Mouse (Mus musculus) neural tube, embryonic 14.5 days (tissue): ENCODE data around the gene Endov. TPM values are rescaled to one million over a fixed set of nuclear protein-coding genes. Genes with fewer than 3 reads are reported as not detected.
A peak's percentile ranks its signal among the peaks of the same experiment; 100 is the strongest.

ENCODE experiments used
- ATAC-seq: fragments of 200-750 bp; cut with Nextera tagmentation; 2 replicates; pipeline ENCODE4 v1.8.0; 2017; ENCODE audit warnings: low read depth, mild to moderate bottlenecking, moderate TSS enrichment, moderate library complexity
- H3K27ac ChIP-seq: fragments of 300-500 bp; sonication (generic); 2 replicates; pipeline ENCODE4 v1.5.1; 2014; ENCODE audit warnings: low read depth, mild to moderate bottlenecking, control low read depth, low read length, moderate library complexity, mixed read lengths
- H3K27me3 ChIP-seq: fragments of 300-500 bp; sonication (generic); 2 replicates; pipeline ENCODE4 v1.6.1; 2014; ENCODE audit warnings: low read length; ENCODE audit not compliant: control insufficient read depth, insufficient read depth
- H3K36me3 ChIP-seq: fragments of 300-500 bp; sonication (generic); 2 replicates; pipeline ENCODE4 v1.6.1; 2014; ENCODE audit warnings: low read length, mixed read lengths; ENCODE audit not compliant: control insufficient read depth, insufficient read depth
- H3K4me1 ChIP-seq: fragments of 300-500 bp; sonication (generic); 2 replicates; pipeline ENCODE4 v1.6.1; 2014; ENCODE audit warnings: low read length; ENCODE audit not compliant: control insufficient read depth, insufficient read depth
- H3K4me2 ChIP-seq: fragments of 300-500 bp; sonication (generic); 2 replicates; pipeline ENCODE4 v1.6.1; 2014; ENCODE audit warnings: mild to moderate bottlenecking, low read depth, low read length, control low read depth
- H3K4me3 ChIP-seq: fragments of 300-500 bp; sonication (generic); 2 replicates; pipeline ENCODE4 v1.5.1; 2014; ENCODE audit warnings: low read depth, low read length, control low read depth, mixed read lengths
- H3K9ac ChIP-seq: fragments of 300-500 bp; sonication (generic); replicated peaks from 2 replicates; pipeline ENCODE4 v1.6.1; 2014; ENCODE audit warnings: low read depth, mild to moderate bottlenecking, control low read depth, low read length, mixed read lengths
- H3K9me3 ChIP-seq: fragments of 300-500 bp; sonication (generic); 2 replicates; pipeline ENCODE4 v1.6.1; 2016; ENCODE audit warnings: low read length; ENCODE audit not compliant: control insufficient read depth
- WGBS: fragments of 180-500 bp; shearing (Covaris S2); extraction: QIAGEN DNeasy Blood & Tissue Kit; methylation state at CpG from one replicate; pipeline ENCODE4 v1.1.7; 2014; 5-methylcytosine and 5-hydroxymethylcytosine counted together
- polyA plus RNA-seq: library from polyadenylated mRNA; unstranded; fragments of >200 nt; fragmentation: Nextera tagmentation; extraction: Ambion mirVana; gene quantifications from 2 replicates; pipeline ENCODE4 v1.2.1, GENCODE M21; 2014

Gene Endov
- polyA plus RNA-seq, result 12.7 and 13.8 TPM in 2 replicates

DNA sequence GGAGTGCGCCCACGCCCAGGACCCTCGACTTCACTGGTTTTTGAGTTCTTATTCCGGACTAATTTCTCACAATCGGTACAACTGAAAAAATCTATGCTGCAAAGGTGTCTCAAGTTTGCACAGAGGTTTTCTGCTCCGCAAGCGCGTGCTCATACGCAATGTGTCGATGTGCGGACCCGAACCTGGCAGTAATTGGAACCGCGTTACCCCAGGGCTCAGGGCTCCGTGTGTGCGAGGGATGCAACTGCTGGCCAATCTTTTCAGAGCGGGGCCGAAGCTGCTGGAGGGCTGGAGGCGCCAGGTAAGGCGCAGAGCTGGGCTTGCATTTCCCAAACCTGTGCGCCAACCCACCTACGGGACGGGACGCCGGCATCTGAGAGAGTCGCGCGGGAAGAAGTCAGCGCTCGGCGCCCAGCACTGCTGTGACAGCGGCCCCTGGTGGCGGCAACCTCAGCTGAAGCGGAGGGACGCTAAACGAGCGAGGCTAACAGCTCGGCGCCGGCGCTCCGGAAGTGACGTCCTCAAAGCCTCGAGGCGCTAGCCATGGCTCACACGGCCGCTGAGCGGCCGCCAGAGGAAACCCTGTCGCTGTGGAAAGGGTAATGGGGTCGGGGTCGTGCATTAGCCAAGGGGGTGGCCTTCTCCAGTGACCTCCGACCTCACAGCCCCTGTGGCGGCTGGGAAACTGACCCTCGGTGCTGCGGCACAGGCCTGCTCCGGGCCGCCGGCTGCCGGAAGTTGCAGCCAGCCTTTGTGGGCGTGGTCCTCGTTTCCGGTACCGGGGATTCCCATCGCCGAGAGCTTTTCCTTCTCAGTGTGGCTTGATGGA, at the start of gene Endov:
TSS of gene Endov (plus strand) at position 487 of the 829 bp plus-strand sequence.
- Histone ChIP-seq H3K36me3 (no peaks in the 10 kb centered on the region), H3K4me3 (peak within 1 kb of the TSS; percentile 77), H3K9me3 (no peaks in the 10 kb centered on the region), H3K4me2 (peak within 1 kb of the TSS; percentile 59), H3K27ac (peak within 1 kb of the TSS; percentile 95), H3K27me3 (no peaks in the 10 kb centered on the region), H3K9ac (peak within 1 kb of the TSS; percentile 88), H3K4me1 (peaks cover 5% of the 10 kb centered on the region; the same call in 1 of the 2 replicates)
- peak; percentile 95 for ATAC-seq
- WGBS, result under 1% methylated on average over 66 of the region's 66 CpGs

DNA sequence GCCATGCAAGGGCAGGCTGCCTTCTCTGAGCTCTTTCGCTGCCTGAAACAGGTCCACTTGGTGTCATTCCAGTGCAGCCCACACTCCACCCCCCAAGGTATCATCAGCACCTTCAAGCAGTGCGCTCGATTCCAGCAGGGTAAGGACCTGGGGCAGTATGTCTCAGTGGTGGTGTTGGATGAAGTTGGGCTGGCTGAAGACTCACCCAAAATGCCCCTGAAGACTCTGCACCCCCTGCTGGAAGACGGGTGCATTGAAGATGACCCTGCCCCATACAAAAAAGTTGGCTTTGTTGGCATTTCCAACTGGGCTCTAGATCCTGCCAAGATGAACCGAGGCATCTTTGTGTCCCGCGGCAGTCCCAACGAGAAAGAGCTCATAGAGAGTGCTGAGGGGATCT, 48.9 kb upstream of the Endov start:
- Histone ChIP-seq H3K4me3 (no peak overlapping the region), H3K9ac (no peak overlapping the region), H3K4me2 (no peak overlapping the region), H3K27me3 (no peaks in the 10 kb centered on the region), H3K36me3 (no peaks in the 10 kb centered on the region), H3K9me3 (no peaks in the 10 kb centered on the region), H3K27ac (no peak overlapping the region), H3K4me1 (no peaks in the 10 kb centered on the region)
- 94% methylated on average over 8 of the region's 8 CpGs for WGBS
- no peak for ATAC-seq

DNA sequence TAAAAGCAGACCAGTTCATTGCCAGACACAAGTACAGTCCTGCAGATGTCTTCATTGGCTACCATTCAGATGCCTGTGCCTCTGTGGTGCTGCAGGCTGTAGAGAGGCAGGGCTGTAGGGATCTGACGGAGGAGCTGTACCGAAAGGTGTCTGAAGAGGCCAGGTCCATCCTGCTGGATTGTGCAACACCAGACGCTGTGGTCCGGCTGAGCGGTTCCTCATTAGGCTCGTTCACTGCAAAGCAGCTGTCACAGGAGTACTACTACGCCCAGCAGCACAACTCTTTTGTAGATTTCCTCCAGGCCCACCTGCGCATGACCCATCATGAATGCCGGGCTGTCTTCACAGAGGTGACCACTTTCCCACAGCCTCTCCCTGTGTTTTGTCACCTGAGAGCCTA, 47.7 kb upstream of the Endov start:
- Histone ChIP-seq H3K36me3 (no peaks in the 10 kb centered on the region), H3K9ac (no peak overlapping the region), H3K27me3 (no peaks in the 10 kb centered on the region), H3K27ac (no peak overlapping the region), H3K4me3 (no peak overlapping the region), H3K4me1 (no peaks in the 10 kb centered on the region), H3K4me2 (no peak overlapping the region), H3K9me3 (no peaks in the 10 kb centered on the region)
- ATAC-seq, result no peak
- 93% methylated on average over 9 of the region's 9 CpGs for WGBS

DNA sequence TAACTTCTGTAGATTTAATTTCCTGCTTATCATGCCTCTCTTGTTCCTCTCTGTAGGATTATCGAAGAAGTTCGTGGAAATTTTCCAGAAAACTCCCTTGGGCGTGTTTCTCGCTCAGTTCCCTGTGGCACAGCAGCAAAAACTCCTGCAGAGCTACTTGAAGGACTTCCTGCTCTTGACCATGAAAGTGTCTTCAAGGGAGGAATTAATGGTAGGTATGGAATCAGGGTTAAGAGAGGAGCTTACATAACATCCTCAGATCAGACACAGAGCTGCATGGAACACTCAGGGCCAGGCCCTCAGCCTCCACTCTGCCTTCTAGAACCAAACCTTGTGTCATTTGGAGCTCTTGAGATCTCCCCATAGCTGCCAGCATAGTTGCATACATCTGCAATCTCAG, 35.0 kb upstream of the Endov start:
- no peak overlapping the region for H3K27ac ChIP-seq
- H3K4me1 ChIP-seq, result no peaks in the 10 kb centered on the region
- no peaks in the 10 kb centered on the region for H3K9me3 ChIP-seq
- no peak overlapping the region for H3K9ac ChIP-seq
- 88% methylated on average over 4 of the region's 4 CpGs for WGBS
- H3K4me3 ChIP-seq, result no peak overlapping the region
- H3K36me3 ChIP-seq, result no peaks in the 10 kb centered on the region
- ATAC-seq, result no peak
- no peaks in the 10 kb centered on the region for H3K27me3 ChIP-seq
- no peak overlapping the region for H3K4me2 ChIP-seq

DNA sequence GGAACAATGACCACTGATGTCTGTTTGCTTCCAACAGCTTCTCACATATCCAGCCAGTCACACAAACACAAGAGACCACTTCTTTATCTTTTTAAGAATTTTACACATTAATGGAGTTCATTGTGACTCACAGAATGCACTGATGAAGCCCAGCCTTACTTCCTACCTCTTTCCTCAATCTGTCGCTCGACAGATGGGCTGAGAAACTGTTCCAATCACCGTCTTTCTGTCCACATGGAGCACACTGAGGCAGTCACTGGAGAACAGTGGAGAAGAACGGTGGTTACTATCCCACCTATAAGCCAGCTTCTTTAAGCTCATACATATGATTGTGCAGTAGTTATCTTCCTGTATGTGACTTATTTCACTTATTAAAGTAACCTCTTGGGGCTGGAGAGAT, 13.3 kb upstream of the Endov start:
- no peak for ATAC-seq
- WGBS, result 93% methylated on average over 4 of the region's 4 CpGs
- Histone ChIP-seq H3K4me1 (no peaks in the 10 kb centered on the region), H3K9me3 (no peaks in the 10 kb centered on the region), H3K4me2 (no peak overlapping the region), H3K27ac (no peak overlapping the region), H3K4me3 (no peak overlapping the region), H3K36me3 (no peaks in the 10 kb centered on the region), H3K27me3 (no peaks in the 10 kb centered on the region), H3K9ac (no peak overlapping the region)

DNA sequence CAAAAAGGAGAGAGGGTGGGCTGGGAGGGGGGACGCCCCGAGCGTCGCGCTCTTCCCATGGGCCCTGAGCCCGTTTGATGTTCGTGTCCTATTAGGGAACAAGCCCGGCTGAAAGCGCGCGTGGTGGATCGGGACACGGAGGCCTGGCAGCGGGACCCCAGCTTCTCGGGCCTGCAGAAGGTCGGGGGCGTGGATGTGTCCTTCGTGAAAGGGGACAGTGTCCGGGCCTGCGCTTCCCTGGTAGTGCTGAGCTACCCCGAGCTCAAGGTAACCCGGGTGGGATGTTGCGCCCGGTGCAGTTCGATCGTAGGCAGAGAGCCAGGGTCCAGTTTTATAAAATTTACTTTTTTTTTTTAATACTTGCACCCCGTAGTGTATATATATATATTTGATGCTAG, 542 bp downstream of the Endov start:
- 6% methylated on average over 27 of the region's 27 CpGs for WGBS
- H3K27ac ChIP-seq, result peak overlapping the region; percentile 95
- peak; percentile 49; the same call in 1 of the 2 replicates for ATAC-seq
- H3K36me3 ChIP-seq, result no peaks in the 10 kb centered on the region
- no peaks in the 10 kb centered on the region for H3K9me3 ChIP-seq
- H3K4me1 ChIP-seq, result peaks cover 5% of the 10 kb centered on the region; the same call in 1 of the 2 replicates
- peak overlapping the region; percentile 88 for H3K9ac ChIP-seq
- no peaks in the 10 kb centered on the region for H3K27me3 ChIP-seq
- peak overlapping the region; percentile 59 for H3K4me2 ChIP-seq
- peak overlapping the region; percentile 77 for H3K4me3 ChIP-seq

DNA sequence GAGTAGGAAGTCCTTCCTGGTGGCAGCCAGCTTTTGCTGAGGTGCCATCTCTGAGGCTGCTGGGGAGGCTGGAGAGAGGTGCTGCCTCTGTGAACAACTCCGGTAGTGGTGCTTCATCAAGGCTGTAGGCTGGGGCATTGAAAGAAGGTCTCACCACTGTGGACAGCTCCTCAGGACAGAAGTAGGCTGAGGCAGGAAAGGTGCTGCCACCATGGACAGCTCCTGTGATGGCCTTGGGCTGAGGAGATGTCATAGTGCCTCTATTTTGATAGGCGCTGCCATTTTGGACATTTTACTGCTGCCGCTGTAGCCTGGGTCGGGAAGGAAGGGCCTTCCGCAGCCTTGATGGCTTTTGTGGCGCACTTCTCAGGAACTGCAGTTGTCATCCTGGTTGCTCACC, 1.7 kb downstream of the Endov start:
- Histone ChIP-seq H3K27me3 (no peaks in the 10 kb centered on the region), H3K36me3 (no peaks in the 10 kb centered on the region), H3K4me2 (peak overlapping the region; percentile 59; the same call in 1 of the 2 replicates), H3K9me3 (no peaks in the 10 kb centered on the region), H3K9ac (no peak overlapping the region), H3K4me3 (no peak overlapping the region), H3K27ac (no peak overlapping the region), H3K4me1 (peaks cover 5% of the 10 kb centered on the region; the same call in 1 of the 2 replicates)
- 94% methylated on average over 6 of the region's 6 CpGs for WGBS
- no peak for ATAC-seq

DNA sequence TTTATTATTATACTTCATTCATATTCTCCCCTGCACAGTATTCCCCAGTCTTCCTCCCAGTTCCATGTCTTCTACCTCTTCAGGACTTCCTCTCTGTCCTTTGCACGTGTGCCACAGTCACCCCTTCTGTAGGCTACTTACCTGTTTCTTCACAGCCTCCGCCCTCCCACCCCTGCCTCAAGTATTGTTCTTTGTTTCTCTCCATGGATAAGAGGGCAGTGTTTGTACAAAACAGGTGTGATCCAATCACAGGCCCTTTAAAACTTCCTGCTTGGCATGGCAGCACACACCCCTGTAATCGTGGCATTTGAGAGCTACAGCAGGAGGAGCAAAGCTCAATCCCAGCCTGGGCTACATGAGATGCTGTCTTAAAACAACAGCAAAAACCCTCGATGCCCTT, 2.4 kb downstream of the Endov start:
- H3K9me3 ChIP-seq, result no peaks in the 10 kb centered on the region
- no peak overlapping the region for H3K9ac ChIP-seq
- H3K4me1 ChIP-seq, result peaks cover 5% of the 10 kb centered on the region; the same call in 1 of the 2 replicates
- no peak for ATAC-seq
- H3K4me3 ChIP-seq, result no peak overlapping the region
- no peaks in the 10 kb centered on the region for H3K27me3 ChIP-seq
- WGBS, result 92% methylated on average over 4 of the region's 4 CpGs
- H3K36me3 ChIP-seq, result peaks cover 2% of the 10 kb centered on the region; the same call in 1 of the 2 replicates
- no peak overlapping the region for H3K27ac ChIP-seq
- H3K4me2 ChIP-seq, result no peak overlapping the region

DNA sequence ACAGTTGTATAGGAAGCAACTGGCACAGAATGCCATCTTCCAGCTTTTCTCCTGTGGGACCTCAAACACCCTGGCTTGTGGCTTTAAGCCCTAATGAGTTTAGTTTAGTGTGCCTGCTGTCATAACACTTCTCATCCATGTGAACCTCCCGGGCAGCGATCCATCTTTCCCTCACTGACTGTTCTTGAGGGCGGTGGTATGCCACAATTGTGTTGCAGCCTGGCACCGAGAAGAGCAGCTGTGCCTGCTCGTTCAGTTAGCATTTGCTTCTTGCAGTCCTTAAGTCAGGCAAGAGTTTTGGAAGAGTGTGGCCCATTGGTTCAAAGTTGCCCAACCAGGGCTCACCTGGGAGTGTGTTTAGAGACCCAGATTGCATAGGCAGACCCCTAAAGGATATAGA, 5.0 kb downstream of the Endov start:
- Histone ChIP-seq H3K4me2 (no peak overlapping the region), H3K9me3 (no peaks in the 10 kb centered on the region), H3K4me3 (no peak overlapping the region), H3K36me3 (peaks cover 3% of the 10 kb centered on the region; the same call in 1 of the 2 replicates), H3K4me1 (peaks cover 5% of the 10 kb centered on the region; the same call in 1 of the 2 replicates), H3K27me3 (no peaks in the 10 kb centered on the region), H3K9ac (no peak overlapping the region), H3K27ac (no peak overlapping the region)
- WGBS, result 83% methylated on average over 5 of the region's 5 CpGs
- no peak for ATAC-seq
